Mouse (Mus musculus) brain, adult 2 months (tissue): ENCODE measurements around the gene Tia1.

Source experiments
- DNase-seq: peaks from one replicate; pipeline ENCODE4 v3.0.0; 2011; ENCODE audit warnings: low read depth, low spot score

Tia1 gene

DNA sequence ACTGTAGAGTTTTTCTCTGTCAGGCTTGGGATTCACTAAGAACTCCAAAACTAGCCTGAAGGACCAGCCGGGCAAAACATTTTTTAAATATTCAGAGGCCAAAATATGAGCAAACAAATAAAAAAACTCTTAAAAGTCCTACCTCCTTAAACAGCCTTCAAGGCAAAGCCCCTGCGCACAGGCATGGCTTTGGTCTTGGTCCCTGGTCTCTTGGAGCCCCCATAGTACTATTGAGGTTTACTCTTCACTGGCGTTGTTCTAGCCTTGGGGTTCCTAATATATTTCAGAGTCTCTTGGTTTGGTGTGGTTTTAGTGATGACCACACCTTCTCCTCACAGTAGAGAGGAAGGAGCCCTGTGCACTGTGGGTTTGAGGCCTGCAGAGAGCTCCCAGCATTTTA is 27.5 kb downstream of the Tia1 start:
- no peak for DNase-seq

DNA sequence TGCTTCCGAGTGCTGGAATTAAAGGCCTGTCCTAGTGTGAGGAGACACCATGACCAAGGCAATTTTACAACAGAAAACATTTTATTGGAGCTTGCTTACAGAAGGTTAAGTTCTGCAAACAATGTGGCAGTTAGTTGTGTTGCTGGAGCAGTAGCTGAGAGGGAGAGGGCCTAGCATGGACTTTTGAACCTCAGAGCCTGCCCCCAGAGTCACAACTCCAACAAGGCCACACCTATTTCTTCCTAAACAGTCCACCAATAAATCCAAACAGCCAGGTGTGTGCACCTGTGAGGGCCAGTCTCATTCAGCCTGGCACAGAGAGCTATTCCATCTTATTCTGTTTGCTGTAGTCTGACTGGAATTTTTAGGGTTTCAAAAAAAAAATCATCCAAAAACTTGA is 29.7 kb downstream of the Tia1 start:
- no peak for DNase-seq

DNA sequence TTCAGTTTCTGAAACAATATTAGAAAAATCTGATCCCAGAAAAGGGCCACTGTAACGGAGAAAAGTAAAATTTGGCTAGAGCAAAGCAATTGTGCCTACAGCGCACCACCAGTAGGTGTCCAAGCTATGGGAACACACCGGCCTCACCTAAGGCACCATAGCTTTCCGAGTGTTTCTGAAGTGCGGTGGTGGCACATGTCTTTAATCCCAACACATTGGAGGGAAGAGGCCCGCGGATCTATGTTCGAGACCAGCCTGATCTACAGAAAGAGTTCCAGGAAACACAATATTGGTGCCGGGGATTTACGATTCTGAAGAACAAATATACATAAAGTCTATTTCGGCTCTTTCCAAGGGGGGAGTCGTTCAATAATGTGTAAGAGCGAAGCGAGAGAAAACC is 33.7 kb downstream of the Tia1 start:
- DNase-seq, result peak; percentile 70

DNA sequence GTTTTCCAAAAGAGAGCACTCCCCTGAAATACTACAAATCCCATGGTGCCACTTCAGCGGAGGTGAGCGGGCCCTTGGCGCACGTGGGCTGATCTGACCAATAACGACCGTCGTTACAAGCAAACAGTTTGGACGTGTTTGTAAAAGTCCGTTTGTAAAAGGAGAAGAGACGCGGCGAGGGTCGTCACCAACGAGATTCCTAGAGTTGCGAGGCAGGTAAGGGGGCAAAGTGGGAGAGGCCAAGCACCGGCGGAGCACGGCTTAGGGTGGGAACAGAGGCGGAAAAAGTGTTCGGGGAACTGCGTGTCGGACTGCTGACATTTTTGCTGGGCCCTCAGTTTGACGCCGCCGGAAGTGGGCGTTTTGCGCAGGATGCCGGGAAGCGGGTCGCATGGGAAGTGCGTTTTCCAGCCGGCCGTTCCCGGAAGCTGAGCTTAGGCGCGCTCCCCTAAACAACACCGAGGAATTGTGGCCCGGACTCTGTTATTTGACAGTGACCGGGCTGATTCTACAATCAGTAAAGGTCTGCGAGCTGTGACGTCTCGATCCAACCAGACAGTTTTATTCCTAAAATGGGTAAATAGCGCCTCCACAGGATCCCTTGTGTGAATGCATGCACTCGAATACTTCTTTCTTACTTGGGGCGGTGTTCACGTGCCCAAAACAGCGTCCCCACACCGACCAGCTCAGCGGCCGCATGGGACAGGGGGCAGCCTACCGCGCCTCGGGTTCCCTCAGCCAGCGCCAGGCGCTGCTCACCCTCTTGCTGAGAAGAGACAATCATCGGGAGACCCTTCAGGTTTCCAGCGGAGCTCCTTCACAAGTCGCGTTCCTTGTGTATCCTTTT is 34.5 kb downstream of the Tia1 start, which contains the start of gene C87436:
TSS of gene C87436 (plus strand) at position 103 of the 847 bp plus-strand sequence.
- peak; percentile 99 for DNase-seq

DNA sequence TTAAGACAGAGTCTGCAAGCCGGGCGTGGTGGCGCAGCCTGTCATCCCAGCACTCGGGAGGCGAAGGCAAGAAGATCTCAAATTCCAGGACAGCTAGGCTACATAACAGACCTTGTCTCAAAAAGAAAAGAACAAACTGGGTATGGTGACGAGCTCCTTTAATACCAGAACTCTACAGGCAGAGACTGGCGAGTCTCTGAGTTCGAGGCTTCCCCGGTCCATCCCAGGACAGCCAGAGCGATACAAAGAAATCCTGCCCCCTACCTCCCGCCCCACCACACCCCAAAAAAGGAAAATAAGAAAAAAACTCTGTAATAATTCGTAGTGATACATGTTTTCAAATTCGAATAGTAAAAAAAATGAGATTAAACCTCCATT is 35.1 kb downstream of the Tia1 start:
- DNase-seq, result no peak

DNA sequence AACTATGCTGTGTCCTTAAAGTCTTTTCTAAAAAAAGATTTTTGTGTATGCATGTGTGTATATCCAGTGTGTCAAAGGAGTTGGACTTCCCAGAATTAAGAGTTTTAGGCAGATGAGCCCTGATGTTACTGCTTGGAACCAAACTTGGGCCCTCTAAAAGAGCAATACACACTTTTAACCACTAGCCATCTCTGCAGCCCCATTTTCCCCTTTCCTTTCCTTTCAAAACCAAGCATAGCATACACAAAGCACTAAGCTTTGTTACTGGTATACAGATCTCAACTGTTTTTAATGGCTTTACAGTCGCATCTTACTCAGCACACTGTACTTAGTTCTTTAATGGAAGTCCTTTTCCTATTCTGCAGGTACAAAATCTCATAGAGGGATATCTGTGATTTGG is 35.5 kb downstream of the Tia1 start:
- DNase-seq, result no peak

DNA sequence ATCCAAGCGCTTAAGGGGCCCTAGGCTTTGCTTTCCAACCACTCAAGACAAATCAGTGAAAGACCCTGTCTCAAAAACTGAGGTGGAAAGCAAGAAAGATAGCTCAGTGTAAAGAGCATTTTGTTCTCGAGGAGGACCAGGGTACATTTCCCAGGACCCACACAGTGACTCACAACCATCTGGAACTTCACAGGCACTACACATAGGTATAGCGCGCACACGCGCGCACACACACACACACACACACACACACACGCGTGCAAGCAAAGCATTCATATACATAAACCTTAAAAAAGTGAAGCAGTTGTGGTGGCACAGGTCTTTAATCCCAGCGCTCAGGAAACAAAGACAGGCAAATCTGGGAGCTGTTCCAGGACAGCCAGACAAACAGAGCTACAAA is 37.6 kb downstream of the Tia1 start:
- peak; percentile 28 for DNase-seq

DNA sequence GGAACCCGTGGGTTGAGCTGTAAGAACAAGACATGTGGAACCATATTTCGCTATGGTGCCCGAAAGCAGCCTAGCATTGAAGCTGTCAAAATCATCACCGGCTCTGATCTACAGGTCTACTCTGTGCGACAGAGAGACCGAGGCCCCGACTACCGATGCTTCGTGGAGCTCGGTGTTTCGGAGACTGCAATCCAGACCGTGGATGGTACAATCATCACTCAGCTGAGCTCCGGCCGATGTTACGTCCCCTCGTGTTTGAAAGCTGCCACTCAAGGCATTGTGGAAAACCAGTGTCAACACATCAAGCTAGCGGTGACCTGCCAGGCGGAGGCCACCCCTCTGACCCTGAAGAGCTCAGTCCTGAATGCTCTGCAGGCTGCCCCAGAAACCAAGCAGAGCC is 41.5 kb downstream of the Tia1 start:
- DNase-seq, result no peak

DNA sequence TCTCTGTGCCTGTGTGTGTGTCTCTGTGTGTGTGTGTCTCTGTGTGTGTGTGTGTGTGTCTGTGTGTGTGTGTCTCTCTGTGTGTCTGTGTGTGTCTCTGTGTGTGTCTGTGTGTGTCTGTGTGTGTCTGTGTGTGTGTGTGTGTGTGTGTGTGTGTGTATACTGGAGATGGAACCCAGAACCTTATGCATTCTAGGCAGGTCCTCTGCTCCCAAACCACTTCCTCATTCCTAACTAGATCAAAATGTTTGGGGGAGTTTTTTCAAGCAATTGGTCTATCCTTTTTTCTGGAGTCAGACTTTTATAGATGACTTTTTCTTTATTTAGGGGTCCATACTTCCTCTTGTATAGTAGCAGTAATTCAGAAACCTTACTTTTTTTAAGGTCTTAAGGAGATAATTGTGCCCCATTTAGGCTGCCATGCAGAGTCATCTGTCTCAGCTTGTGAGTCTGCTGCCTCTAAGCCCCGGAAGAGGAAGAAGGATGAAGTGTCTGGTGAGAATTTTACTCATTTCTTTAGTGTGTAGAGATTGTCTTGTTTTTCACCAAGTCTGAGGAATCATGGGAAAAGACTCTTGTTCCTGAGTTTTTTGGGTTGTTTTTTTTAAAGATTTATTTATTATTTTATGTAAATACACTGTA is 43.0 kb downstream of the Tia1 start:
- no peak for DNase-seq

DNA sequence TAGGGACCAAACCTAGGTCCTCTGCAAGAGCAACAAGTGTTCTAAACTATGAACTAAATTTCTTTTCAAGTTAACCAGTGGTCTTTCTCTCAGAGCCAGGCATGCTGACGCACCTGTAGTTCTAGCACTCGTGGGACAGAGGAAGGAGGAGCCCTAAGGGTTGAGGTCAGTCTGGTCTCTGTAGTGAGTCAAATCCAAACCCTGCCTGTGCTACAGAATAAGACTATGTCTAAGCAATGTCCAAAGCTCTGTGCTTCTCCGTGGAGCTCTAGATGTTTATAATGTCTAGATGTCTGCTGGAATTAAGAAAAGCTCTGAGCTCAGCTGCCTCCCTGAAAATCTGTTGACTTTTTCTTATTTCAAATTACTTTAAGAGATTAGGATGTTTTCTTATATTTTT is 52.7 kb downstream of the Tia1 start:
- no peak for DNase-seq

DNA sequence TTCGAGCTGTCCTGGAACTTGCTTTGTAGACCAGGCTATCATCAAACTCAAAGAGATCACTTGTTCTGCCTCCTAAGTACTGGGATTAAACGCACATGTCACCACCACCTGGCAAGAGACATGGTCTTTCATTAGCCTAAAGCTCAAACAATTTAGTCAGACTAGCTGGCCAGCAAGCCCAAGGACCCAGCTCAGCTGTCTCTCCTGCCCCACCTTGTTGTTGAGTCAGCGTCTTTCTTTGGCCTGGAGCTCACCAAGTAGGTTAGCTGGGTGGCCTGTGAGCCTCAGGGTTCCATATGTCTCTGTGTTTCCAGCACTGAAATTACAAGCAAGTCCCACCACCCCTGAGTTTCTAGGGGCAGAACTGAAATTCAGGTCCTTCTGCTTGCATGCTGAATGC is 59.1 kb downstream of the Tia1 start:
- DNase-seq, result no peak

DNA sequence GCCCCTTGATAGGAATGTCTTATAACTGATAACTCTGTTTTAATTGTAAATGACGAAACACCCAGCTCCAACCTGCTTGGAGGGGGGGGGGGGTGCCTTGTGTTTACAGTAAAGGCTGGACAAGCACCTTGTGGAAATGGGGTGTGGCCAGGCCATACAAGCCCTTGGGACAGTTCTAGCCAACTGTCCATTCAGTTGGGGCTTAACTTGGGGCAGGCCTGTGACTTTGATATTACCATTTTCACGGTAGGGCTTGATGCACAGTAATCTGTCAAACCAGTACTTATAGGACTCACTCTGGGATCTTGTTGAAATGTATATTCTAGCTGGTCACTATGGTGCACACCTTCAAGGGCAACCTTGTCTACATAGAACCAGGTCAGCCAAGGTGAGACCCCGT is 67.3 kb downstream of the Tia1 start:
- DNase-seq, result no peak

DNA sequence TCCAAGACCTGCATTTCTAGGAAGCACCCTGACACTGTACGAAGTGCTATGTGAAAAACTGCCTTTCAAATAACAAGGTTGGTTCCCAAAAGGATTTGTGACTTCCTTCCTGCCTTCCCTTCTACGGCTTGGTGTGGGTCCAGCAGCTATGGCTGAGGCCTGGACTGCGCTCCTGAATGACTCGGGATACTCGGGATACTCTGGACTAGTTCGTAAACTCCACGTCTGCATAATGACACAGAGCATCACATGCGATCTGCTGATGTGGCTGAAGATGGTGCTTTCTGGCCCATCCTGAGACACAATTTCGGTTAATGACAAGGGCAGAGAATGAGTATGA is 67.7 kb downstream of the Tia1 start:
- DNase-seq, result no peak

DNA sequence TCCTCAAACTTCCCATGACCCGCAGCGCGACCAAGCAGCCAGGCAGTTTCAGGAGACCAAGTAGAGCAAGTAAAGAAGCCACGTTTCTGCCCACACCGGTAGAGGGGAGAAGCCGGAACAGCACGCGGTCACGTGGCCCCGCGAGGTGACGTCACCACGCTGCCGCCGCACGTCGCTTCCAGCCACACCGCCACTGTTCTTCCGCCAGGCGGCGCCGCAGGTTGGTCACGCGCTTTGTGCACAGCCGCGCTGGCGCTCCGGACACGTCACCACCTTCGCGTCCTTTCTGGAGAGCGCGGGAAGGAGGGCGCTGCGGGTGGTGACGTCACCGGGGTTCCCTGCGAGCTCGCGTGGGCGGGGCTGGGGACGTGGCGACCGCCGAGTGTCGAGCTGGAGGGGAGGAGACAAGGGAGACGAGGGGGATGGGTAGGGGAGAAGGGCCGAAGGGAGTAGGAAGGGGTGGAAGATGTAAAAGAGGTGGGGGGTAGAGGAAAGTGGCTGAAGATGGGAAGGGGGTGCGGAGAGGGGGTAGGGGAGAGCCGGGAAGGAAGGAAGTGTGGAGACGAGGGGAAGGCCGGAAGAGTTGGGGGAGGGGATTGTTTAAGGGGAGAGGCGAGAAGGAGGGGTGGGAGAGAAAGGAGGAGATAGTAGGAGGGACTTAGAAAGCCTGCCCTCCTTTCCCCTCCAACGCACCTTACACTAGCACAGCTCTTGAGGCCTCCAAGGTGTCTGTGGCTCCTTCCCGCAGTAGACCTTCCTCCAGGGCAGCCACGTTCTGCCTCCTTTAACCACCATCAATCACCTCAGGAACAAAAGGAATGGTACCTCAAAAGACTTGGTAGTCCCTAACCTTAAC is 68.3 kb downstream of the Tia1 start:
- peak; percentile 99 for DNase-seq

DNA sequence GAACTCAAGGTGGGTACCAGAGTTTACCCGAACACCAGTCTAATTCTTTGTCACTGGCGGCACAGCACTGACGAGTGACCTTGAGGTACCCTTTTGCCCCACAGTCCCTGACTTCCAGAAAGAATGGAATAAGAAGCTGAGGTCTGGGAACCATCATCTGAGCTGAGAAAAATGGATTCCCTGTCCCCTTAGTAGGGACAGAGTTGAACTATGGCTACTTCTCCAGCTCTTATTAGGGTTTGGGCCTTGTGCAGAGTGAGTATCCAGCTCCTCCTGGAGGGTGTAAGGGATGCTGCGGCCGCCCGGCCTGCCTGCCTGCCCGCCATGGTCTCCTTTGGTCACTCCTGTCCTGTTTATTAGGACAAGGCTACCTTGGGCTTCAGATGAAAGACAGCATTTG is 69.1 kb downstream of the Tia1 start:
- no peak for DNase-seq

DNA sequence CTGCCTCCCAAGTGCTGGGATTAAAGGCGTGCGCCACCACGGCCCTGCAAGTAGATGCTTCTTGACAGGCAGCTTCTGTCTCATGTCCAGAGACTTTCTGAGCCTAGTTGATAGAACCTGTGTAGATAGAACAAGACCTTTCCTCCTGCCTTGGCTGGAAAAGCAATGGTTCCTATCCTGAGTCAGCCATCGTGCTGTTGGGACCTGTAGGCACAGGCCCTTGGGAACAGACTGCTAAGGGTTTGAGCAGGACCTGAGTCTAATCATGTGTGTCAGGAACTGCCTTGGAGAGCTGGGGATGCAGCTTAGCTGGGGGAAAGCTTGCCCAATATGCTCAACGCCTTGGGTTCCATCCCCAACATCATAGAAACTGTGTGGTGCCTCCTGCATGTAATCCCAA is 70.1 kb downstream of the Tia1 start:
- DNase-seq, result no peak

DNA sequence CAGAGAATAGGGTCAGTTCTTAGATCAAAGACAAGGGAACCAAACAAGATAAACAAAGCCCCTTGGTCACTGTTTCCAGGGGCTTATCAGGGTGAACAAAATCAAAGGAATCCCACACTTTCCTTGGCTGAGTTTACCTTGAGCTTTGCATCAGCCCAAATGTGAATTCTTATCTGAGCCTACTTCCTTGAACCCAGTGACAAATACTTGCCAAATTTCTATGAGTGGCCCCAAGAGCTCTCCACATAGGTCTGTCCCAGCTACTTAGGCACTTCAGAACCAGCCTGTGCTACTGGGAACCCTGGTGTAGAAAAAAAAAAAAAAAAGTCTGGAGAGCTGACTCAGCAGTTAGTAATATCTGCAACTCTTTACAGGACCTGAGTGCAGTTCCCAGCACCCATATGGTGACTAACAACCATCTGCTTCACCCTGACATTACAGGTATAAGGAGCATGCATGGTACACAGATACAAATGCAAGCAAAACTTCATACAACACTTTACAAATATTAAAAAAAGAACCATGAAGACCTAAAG is 70.7 kb downstream of the Tia1 start:
- DNase-seq, result no peak

DNA sequence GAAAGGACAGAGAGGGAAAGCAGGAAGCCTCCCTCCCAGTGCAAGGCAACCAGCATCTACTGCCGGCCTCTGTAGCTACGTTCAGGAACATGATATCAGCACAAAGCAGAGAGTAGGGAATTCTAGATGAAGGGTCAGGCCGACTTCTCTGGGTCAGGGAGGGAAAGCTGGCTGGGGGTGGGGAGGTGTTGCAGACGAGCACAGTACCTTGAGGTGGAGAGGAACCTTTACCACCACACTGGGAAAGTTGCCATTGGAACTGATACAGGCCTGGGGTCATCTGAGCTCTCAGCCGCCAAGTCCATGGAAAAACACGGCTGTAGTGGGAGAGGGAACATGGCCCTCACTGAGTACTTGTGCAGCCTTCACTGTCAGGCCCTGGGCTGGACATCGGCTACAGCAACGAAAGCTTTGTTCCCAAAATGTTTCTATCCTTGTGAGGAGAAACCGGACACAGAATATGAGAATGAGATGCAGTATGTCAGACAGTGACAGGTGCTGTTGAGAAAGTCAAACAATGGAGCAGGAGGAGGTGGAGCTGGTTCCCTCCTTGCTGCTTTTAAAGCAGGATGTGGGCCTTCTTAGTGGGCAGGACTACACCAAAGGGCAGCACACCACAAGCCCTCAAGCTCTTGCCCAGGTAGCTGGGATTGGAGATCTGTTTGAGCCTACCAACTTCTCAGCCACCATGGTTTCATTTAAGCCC is 71.6 kb downstream of the Tia1 start:
- no peak for DNase-seq

DNA sequence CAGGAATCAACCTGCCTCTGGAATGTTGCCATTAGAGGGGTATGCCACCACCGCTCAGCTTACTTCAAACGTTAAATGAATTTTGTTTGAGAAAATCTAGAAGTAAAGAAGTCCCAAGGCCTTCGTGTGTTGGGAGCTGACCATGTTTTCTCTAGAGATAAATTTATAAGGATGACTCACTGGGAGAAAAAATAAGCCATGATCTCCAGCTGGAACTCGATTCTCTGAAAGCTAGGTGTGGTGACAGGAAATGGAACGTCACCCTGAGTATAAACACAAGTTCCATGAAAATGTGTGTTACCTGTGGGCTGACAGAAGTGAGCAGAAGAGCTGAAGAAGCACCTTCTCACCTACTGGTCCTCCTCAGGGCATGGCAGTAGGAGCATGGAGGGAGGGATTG is 72.9 kb downstream of the Tia1 start:
- DNase-seq, result peak; percentile 29

DNA sequence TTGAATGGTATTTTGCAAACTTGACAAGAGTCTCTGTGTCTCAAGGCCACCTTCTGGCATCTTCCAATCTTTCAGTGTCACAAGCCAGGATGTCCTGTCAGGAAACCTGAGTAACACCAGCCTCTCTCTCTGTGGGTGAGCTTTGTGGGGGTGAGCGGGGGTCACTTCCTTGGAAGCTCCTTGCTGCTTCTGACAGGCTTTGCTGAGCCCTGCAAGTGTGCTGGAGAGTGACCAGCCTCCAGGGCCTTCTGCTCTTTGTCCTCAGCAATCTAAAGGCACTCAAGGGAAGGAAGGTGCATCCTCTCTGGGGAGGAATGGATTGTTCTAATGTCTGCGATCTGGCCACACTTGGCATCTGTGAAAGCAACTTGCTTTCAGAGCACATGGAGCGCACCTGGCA is 75.3 kb downstream of the Tia1 start:
- peak; percentile 38 for DNase-seq

DNA sequence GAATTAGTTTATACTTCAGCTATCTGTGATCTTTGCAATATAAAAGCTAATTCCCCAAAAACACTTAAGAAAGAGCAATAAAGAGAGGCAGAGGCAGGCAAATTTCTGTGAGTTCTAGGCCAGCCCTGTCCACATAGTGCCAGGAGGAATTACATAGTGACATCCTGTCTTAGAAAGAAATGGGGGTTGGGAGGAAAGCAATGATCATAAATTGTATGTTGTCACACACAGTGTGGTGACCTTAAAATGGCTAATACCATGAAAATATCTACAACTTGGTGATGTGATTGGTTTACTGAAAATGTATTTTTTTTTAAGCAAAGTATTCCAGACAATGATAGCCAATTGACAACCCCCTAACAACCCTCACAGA is 75.8 kb downstream of the Tia1 start:
- DNase-seq, result no peak
